Mouse (Mus musculus) 416B (cell line): ENCODE measurements at regions not wholly inside any gene's neighbourhood (a gene's known extent, or its start where the extent isn't known, plus 50 kb on each side); places are given as distances from the start of the nearest gene placed in this dataset.

Source experiments
- DNase-seq: peaks from one replicate; pipeline ENCODE4 v3.0.0; 2011; ENCODE audit warnings: low read depth

DNA sequence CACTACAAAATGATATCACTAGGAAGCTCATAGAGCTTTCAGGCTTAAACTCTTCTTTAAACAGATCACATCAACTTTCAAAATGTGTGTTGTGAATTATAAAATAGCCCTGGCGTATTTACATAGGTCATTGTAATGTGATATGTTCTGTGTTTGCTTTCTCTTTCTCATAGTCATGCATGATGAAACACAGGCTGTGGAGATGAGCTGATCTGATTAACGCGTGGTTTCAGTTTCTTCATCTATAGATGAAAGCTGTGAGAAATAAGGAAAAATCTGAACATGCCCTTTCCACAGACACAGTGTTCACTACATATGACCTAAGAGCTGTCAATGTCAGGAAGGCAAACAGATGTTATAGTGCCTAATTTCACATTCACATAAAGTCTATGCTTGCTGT lies 658.6 kb upstream of the Ccdc54 start:
- peak; percentile 37 for DNase-seq

- no peak for DNase-seq
Observed at GRCm38 (mm10) chr16:51229570-51229969, 638.6 kb upstream of the Ccdc54 start.
